Mouse (Mus musculus) limb, embryonic 10.5 days (tissue): ENCODE data around the gene Slc12a9. TPM values are rescaled to one million over a fixed set of nuclear protein-coding genes. Genes with fewer than 3 reads are reported as not detected.

Source experiments
- DNase-seq: peaks from one replicate; pipeline ENCODE4 v3.0.0-alpha.2; 2017; ENCODE audit warnings: low spot score
- H3K27ac ChIP-seq: fragments of 300-500 bp; sonication (generic); 2 replicates; pipeline ENCODE4 v1.5.1; 2016; ENCODE audit warnings: mild to moderate bottlenecking
- H3K27me3 ChIP-seq: fragments of 300-500 bp; sonication (generic); 2 replicates; pipeline ENCODE4 v1.6.1; 2016; ENCODE audit warnings: low read depth, mild to moderate bottlenecking; ENCODE audit not compliant: poor library complexity, severe bottlenecking
- H3K36me3 ChIP-seq: fragments of 300-500 bp; sonication (generic); 2 replicates; pipeline ENCODE4 v1.6.1; 2016; ENCODE audit warnings: mild to moderate bottlenecking, moderate library complexity
- H3K4me1 ChIP-seq: fragments of 300-500 bp; sonication (generic); 2 replicates; pipeline ENCODE4 v1.6.1; 2016
- H3K4me3 ChIP-seq: fragments of 300-500 bp; sonication (generic); 2 replicates; pipeline ENCODE4 v1.5.1; 2016; ENCODE audit warnings: mild to moderate bottlenecking, moderate library complexity
- H3K9me3 ChIP-seq: fragments of 300-500 bp; sonication (generic); replicated peaks from 2 replicates; pipeline ENCODE4 v1.6.1; 2016; ENCODE audit warnings: mild to moderate bottlenecking
- whole genome bisulfite sequencing: fragments of 180-500 bp; shearing (Covaris S2); methylation state at CpG from one replicate; pipeline ENCODE4 v1.1.7; 2016; 5-methylcytosine and 5-hydroxymethylcytosine counted together
- polyA plus RNA-seq: library from polyadenylated mRNA; unstranded; fragments of >200 nt; fragmentation: Nextera tagmentation; extraction: Ambion mirVana; gene quantifications from 2 replicates; pipeline ENCODE4 v1.2.1, GENCODE M21; 2016

Slc12a9 gene
- 10.4 and 10.6 TPM in 2 replicates for polyA plus RNA-seq

DNA sequence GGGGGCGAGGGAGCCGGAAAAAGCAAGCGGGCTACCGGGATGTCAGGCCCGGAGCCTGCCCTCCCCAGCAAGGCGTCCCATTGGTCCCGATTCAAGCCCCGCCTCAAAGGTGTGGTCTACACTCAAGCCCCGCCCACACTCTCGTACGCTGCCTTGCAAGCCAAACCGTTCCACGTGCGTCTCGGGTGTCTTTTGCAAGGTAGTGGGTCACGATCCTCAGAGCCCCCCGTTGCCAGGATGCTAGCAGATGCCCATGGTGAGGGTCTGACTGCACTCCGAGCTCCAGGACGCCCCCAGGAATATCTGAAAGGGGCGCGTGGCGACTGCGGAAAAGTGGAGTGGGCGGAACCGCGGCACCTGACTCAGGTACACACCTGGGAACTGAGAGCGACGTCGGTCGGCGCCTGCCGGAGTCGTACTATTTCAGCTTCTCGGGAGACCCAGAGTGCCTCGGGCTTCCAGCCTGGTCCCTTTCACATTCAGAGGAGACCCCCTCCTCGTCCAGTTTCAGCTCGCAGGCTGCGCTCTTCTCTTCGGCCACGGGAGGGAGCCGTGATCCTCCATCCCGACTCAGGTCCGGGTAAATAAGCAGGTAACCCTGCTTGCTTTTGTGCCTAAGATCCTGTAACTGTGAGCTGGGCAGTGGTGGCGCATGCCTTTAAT lies at the start of gene Slc12a9:
Gene Slc12a9, minus strand, starts transcription at position 86 of the 663 bp plus-strand sequence.
- peaks cover 35% of the 10 kb centered on the region for H3K4me1 ChIP-seq
- peak within 1 kb of the TSS; percentile 71 for H3K4me3 ChIP-seq
- H3K36me3 ChIP-seq: no peaks in the 10 kb centered on the region
- WGBS: under 1% methylated on average over 44 of the region's 44 CpGs
- H3K27ac ChIP-seq: peak within 1 kb of the TSS; percentile 86
- H3K9me3 ChIP-seq: no peaks in the 10 kb centered on the region
- peak; percentile 89 for DNase-seq
- H3K27me3 ChIP-seq: no peaks in the 10 kb centered on the region

GRCm38 (mm10) chr5:137381152-137381551 lies 47.8 kb upstream of the Slc12a9 start:
- Histone ChIP-seq H3K27ac (no peak overlapping the region), H3K36me3 (0 out of 2 replicates have a peak, but pooled peaks cover under 1% of the 10 kb centered on the region), H3K27me3 (no peaks in the 10 kb centered on the region), H3K4me3 (no peak overlapping the region), H3K9me3 (no peaks in the 10 kb centered on the region), H3K4me1 (peaks cover 38% of the 10 kb centered on the region)
- DNase-seq: peak; percentile 66
- 58% methylated on average over 4 of the region's 4 CpGs for WGBS

GRCm38 (mm10) chr5:137377603-137378002 lies 44.2 kb upstream of the Slc12a9 start:
- peak; percentile 52 for DNase-seq
- peaks cover 36% of the 10 kb centered on the region for H3K36me3 ChIP-seq
- H3K27me3 ChIP-seq: no peaks in the 10 kb centered on the region
- H3K4me1 ChIP-seq: peaks cover 39% of the 10 kb centered on the region
- no peak overlapping the region; the same call in 1 of the 2 replicates for H3K27ac ChIP-seq
- WGBS: 31% methylated on average over 13 of the region's 15 CpGs
- H3K4me3 ChIP-seq: no peak overlapping the region
- H3K9me3 ChIP-seq: no peaks in the 10 kb centered on the region

DNA sequence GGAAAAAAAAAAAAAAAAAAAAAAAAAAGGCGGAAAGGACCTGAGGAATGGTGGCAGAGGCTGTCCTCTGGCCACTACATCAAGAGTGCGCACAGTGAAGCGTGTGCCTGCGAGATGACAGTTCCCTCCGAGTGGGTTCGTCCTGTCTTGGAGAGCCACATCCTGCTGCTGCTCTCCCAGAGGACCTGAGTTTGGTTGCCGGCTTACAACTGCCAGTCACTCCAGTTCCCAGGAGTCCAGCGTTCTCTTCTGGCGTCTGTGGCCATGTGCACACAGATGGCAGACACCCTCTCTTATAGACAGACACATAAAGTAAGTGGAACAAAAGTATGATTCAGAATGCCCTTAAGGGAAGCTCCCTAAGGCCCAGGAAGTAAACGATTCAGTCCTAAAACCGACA lies 43.8 kb upstream of the Slc12a9 start:
- Histone ChIP-seq H3K36me3 (peaks cover 41% of the 10 kb centered on the region), H3K4me1 (peaks cover 35% of the 10 kb centered on the region), H3K4me3 (no peak overlapping the region), H3K9me3 (no peaks in the 10 kb centered on the region), H3K27me3 (no peaks in the 10 kb centered on the region), H3K27ac (no peak overlapping the region; the same call in 1 of the 2 replicates)
- peak; percentile 60 for DNase-seq
- WGBS: 52% methylated on average over 11 of the region's 11 CpGs

GRCm38 (mm10) chr5:137376722-137377121 lies 43.3 kb upstream of the Slc12a9 start:
- H3K9me3 ChIP-seq: no peaks in the 10 kb centered on the region
- DNase-seq: peak; percentile 49
- WGBS: 59% methylated on average over 9 of the region's 9 CpGs
- no peak overlapping the region for H3K4me3 ChIP-seq
- no peak overlapping the region for H3K27ac ChIP-seq
- H3K36me3 ChIP-seq: peaks cover 45% of the 10 kb centered on the region
- H3K4me1 ChIP-seq: peaks cover 34% of the 10 kb centered on the region
- H3K27me3 ChIP-seq: no peaks in the 10 kb centered on the region

DNA sequence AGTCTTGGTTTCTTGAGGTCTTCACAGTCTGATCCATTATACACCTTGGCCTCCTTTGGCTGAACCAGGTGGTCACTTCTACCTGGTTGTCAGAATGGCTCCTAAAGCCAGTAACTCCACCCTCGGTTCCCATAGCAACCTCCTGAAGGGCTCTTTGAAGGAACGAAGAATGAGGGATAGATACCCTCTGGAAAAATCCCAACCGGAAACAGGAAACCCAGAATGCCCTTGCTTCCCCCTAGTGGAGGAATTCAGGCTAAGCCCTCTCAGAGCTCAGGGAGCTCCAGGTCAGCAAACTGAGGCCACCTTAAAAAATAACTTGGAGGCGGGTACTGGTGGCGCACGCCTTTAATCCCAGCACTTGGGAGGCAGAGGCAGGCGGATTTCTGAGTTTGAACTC lies 42.8 kb upstream of the Slc12a9 start:
- Histone ChIP-seq H3K4me1 (peaks cover 34% of the 10 kb centered on the region), H3K4me3 (no peak overlapping the region), H3K9me3 (no peaks in the 10 kb centered on the region), H3K36me3 (peaks cover 51% of the 10 kb centered on the region), H3K27me3 (no peaks in the 10 kb centered on the region), H3K27ac (no peak overlapping the region)
- 36% methylated on average over 7 of the region's 7 CpGs for WGBS
- peak; percentile 45 for DNase-seq

DNA sequence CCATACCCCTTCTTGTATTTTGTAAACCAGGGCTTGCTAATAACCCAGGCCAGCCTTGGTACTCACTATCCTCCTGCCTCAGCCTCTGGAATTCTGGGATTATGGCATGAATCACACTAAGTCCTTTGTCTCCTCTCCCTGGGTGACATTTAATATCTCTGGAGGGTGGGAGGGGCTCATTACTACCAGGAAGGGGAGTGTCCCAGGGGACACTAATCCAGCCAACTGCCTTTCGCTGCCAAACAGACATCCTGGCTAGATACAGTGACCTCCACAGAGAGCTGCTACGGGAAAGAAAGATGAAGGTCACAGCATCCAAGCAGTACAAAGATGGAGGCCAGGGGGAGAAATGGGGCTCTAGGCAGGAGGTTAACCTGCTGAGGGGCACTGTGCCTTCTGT lies 42.2 kb upstream of the Slc12a9 start:
- peaks cover 34% of the 10 kb centered on the region for H3K4me1 ChIP-seq
- no peaks in the 10 kb centered on the region for H3K9me3 ChIP-seq
- DNase-seq: no peak
- H3K27ac ChIP-seq: 0 out of 2 replicates have a peak overlapping the region, but pooled peaks have one; percentile 1
- no peaks in the 10 kb centered on the region for H3K27me3 ChIP-seq
- peaks cover 56% of the 10 kb centered on the region for H3K36me3 ChIP-seq
- WGBS: 62% methylated on average over 2 of the region's 2 CpGs
- H3K4me3 ChIP-seq: no peak overlapping the region

- 73% methylated on average over 4 of the region's 4 CpGs for WGBS
- H3K27ac ChIP-seq: no peak overlapping the region
- no peak overlapping the region for H3K4me3 ChIP-seq
- peaks cover 66% of the 10 kb centered on the region for H3K36me3 ChIP-seq
- no peaks in the 10 kb centered on the region for H3K9me3 ChIP-seq
- no peak for DNase-seq
- H3K27me3 ChIP-seq: no peaks in the 10 kb centered on the region
- peaks cover 34% of the 10 kb centered on the region for H3K4me1 ChIP-seq
Measured at GRCm38 (mm10) chr5:137374521-137375080, 41.2 kb upstream of the Slc12a9 start.

DNA sequence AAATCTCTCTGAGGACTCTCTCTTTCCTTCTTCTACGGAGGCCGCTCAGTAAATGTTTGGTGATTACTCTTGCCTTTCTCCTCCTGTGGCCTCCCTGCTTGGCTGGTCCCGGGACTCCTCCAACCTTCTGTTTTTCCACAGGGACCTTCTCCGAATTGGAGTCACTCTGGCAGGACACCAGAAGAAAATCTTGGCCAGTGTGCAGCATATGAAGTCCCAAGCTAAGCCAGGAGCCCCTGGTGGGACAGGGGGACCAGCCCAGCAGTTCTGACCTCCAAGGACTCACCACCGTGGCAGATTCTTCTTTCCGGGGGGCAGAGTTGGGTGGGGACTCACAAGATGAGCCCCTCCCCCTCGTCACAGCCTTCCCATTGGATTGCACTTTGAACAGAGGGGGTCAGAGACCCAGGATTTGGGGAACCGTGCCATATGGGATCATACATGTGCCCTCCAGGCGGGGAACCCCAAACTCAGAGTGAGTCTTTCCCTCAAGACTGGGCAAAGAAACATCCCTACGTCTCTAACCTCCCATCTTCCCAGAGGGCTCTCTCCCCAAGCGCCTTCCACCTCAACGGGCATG lies 40.1 kb upstream of the Slc12a9 start:
- Histone ChIP-seq H3K36me3 (peaks cover 78% of the 10 kb centered on the region), H3K27ac (no peak overlapping the region), H3K27me3 (no peaks in the 10 kb centered on the region), H3K4me1 (peaks cover 28% of the 10 kb centered on the region), H3K4me3 (no peak overlapping the region), H3K9me3 (no peaks in the 10 kb centered on the region)
- no peak for DNase-seq
- 84% methylated on average over 12 of the region's 12 CpGs for WGBS

DNA sequence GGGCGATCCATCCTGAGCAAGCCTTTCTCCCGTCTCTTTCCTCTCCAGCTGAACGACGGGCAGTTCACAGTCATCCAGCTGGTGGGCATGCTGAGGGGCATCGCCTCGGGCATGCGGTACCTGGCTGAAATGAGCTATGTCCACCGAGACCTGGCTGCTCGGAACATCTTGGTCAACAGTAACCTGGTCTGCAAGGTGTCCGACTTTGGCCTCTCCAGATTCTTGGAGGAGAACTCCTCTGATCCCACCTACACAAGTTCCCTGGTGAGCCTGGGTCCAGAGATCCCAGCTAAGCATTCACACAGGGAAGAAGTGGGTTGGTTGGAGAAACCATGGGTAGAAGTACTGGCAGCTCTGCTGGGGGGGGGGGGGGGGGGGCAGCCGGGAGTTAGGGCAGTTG lies 36.3 kb upstream of the Slc12a9 start:
- peaks cover 100% of the 10 kb centered on the region for H3K36me3 ChIP-seq
- no peaks in the 10 kb centered on the region for H3K4me1 ChIP-seq
- no peaks in the 10 kb centered on the region for H3K9me3 ChIP-seq
- no peak overlapping the region for H3K4me3 ChIP-seq
- H3K27me3 ChIP-seq: no peaks in the 10 kb centered on the region
- WGBS: 93% methylated on average over 11 of the region's 11 CpGs
- no peak overlapping the region for H3K27ac ChIP-seq
- no peak for DNase-seq

DNA sequence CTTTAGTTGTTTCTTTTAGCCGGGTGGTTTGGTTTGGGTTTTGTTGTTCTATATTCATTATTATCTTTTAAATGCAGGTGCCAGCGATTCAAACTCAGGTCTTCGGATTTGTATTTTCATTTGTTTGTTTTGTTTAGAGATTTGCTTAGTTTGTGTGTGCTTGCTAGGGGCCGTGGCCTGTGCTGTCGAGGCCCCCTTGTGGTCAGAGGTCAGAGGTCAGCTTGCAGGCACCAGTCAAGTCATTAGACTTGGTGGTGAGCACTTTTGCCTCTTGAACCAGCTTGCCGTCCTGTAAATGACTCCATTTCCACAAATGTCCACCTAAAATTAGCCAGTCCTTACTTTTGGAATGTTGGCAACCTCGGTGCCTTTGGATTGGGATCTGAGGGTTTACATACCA lies 25.0 kb upstream of the Slc12a9 start:
- Histone ChIP-seq H3K4me1 (peaks cover 18% of the 10 kb centered on the region), H3K4me3 (no peak overlapping the region), H3K27ac (no peak overlapping the region), H3K36me3 (peaks cover 98% of the 10 kb centered on the region), H3K9me3 (no peaks in the 10 kb centered on the region), H3K27me3 (no peaks in the 10 kb centered on the region)
- no peak for DNase-seq
- WGBS: 41% methylated on average over 7 of the region's 7 CpGs

GRCm38 (mm10) chr5:137354091-137354490 lies 20.7 kb upstream of the Slc12a9 start:
- 91% methylated on average over 17 of the region's 17 CpGs for WGBS
- H3K9me3 ChIP-seq: no peaks in the 10 kb centered on the region
- H3K27me3 ChIP-seq: no peaks in the 10 kb centered on the region
- H3K36me3 ChIP-seq: peaks cover 68% of the 10 kb centered on the region
- no peak overlapping the region for H3K27ac ChIP-seq
- peaks cover 43% of the 10 kb centered on the region for H3K4me1 ChIP-seq
- no peak for DNase-seq
- H3K4me3 ChIP-seq: no peak overlapping the region
